Mouse (Mus musculus): ENCODE measurements around the gene Mef2b. TPM values are rescaled to one million over a fixed set of nuclear protein-coding genes. Genes with fewer than 3 reads are reported as not detected.
A peak's percentile ranks its signal among the peaks of the same experiment; 100 is the strongest.

Mef2b gene
- polyA plus RNA-seq, 1 experiment from 2014 or later, result 0.53 TPM

DNA sequence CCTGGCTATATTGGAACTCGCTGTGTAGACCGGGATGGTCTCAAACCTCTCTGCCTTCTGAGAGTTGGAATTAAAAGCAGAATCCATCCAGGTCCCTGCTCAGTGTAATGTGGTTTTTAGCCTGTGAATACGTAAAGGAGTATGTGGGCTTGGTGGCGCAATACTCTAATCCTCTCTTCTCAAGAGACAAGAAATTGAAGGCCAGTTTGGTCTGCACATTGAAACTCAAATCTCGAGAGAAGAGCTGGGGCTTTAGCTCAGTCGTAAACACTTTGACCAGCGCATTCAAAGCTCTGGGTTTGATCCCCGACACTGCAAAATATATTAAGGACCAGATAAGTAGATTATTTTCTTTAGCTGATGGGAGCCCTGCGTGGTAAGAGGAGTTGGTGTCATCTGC is 470 bp downstream of the Mef2b start:
- H3K9me3 ChIP-seq, result no peaks in the 10 kb centered on the region
- WGBS, result 12% methylated on average over 9 of the region's 9 CpGs
- no peak for DNase-seq (ENCODE audit: low spot score)
- H3K4me1 ChIP-seq, result peaks cover 23% of the 10 kb centered on the region
- peak overlapping the region; percentile 88 for H3K27ac ChIP-seq
- peaks cover 50% of the 10 kb centered on the region for H3K36me3 ChIP-seq
- peak overlapping the region; percentile 91 for H3K4me3 ChIP-seq
- H3K27me3 ChIP-seq (ENCODE audit: insufficient read depth, poor library complexity, severe bottlenecking), result no peaks in the 10 kb centered on the region

- no peak overlapping the region for H3K4me3 ChIP-seq
- no peaks in the 10 kb centered on the region for H3K9me3 ChIP-seq
- 89% methylated on average over 7 of the region's 7 CpGs for WGBS
- no peak overlapping the region for H3K27ac ChIP-seq
- DNase-seq (ENCODE audit: low spot score), result no peak
- peaks cover 42% of the 10 kb centered on the region for H3K36me3 ChIP-seq
- peaks cover 17% of the 10 kb centered on the region for H3K4me1 ChIP-seq
- H3K27me3 ChIP-seq (ENCODE audit: insufficient read depth, poor library complexity, severe bottlenecking), result peaks cover 27% of the 10 kb centered on the region
These were observed 8.4 kb downstream of the Mef2b start for GRCm38 (mm10) chr8:70147678-70148607.

DNA sequence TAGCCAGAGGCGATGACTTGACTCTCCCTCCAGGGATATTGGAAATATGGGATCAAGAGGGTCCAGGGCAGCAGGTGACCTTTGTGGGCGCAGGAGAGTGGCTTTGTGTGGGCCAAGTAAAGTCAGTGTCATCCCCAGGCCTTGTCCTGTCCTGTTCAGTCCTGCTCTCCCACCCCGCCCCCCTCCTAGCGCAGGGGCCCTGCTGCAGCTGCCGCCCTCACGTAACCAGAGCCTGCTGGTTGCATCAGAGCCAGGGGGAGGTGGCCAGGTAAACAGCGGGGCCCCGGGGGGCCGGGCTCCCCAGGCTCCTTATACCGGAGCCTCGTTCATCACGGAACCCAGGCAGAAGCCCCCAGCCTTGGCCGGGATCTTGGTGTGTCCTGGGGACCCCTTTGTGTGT is 10.6 kb downstream of the Mef2b start:
- Histone ChIP-seq H3K27me3 (ENCODE audit: insufficient read depth, poor library complexity, severe bottlenecking) (peaks cover 40% of the 10 kb centered on the region), H3K9me3 (no peaks in the 10 kb centered on the region), H3K4me1 (peaks cover 18% of the 10 kb centered on the region), H3K36me3 (peaks cover 21% of the 10 kb centered on the region), H3K4me3 (peak overlapping the region; percentile 10; the same call in 1 of the 2 replicates), H3K27ac (peak overlapping the region; percentile 59; the same call in 1 of the 2 replicates)
- DNase-seq (ENCODE audit: low spot score), result no peak
- 19% methylated on average over 13 of the region's 13 CpGs for WGBS

- Histone ChIP-seq H3K36me3 (no peaks in the 10 kb centered on the region), H3K27ac (0 out of 2 replicates have a peak overlapping the region, but pooled peaks have one; percentile 6), H3K27me3 (ENCODE audit: insufficient read depth, poor library complexity, severe bottlenecking) (peaks cover 66% of the 10 kb centered on the region), H3K4me1 (peaks cover 21% of the 10 kb centered on the region), H3K4me3 (peak overlapping the region; percentile 41), H3K9me3 (no peaks in the 10 kb centered on the region)
- 18% methylated on average over 22 of the region's 22 CpGs for WGBS
- peak; percentile 96 for DNase-seq (ENCODE audit: low spot score)
These were observed 13.2 kb downstream of the Mef2b start for GRCm38 (mm10) chr8:70152537-70153257.

DNA sequence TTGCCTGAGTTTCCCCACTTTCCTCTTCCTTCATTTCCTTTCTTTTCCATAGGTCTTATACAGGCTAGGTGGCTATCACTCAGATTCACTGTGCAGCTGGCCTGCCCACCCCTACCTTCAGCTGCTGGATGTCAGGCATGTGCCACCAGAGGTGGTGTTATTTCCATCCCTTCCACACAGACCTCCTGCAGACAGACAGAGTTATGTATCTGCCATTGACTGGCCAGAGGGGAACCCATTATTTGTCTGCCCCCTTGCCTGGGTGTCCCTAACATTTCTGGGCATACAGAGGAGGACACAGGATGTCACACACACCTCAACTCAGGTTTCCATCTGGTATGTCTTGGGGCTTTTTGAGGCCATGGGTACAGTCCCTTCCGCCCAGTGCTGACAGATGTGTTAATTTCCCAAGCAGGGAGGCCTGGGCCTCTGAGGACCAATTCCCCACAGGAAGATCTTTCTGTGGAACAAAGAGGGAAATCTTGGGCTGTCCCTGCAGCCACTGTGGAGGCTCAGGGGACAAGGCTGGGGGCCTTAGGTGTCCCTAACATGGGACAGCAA is 17.8 kb downstream of the Mef2b start:
- Histone ChIP-seq H3K27me3 (ENCODE audit: insufficient read depth, poor library complexity, severe bottlenecking) (peaks cover 60% of the 10 kb centered on the region), H3K9me3 (no peaks in the 10 kb centered on the region), H3K36me3 (no peaks in the 10 kb centered on the region), H3K4me1 (peaks cover 22% of the 10 kb centered on the region), H3K27ac (no peak overlapping the region; the same call in 1 of the 2 replicates), H3K4me3 (no peak overlapping the region)
- DNase-seq (ENCODE audit: low spot score), result no peak
- WGBS, result 89% methylated on average over 1 of the region's 1 CpGs

DNA sequence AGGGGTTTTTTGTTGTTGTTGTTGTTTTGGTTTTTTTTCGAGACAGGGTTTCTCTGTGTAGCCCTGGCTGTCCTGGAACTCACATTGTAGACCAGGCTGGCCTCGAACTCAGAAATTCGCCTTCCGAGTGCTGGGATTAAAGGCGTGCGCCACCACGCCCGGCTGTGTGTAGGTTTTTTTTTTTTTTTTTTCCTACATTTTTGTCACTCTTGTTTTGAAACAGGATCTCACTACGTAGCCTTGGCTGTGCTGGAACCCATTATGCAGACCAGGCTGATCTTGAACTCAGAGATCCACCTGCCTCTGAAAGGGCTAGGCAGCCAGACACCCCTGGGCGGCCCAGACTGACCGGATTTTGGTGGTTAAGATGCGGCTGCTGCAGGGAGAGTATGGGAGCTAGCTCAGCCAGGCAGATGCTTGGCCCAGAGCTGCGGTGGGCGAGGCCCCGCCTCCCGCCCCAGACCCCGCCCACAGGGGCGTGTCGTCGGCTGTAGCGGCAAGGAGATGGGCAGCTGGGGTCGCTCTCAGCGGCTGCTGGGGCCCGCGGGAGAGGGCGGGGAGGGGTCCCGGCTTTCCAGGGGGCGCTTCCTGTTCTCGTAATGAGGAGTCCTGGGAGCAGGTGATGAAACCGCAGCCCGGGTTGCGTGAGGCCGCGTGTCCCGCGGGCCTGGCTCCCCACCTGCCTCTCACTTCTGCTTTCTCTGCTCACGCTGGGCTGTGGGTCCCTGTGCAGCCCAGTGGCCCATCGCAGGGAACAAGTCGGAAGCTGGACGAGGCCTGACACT is 18.8 kb downstream of the Mef2b start:
- H3K9me3 ChIP-seq, result no peaks in the 10 kb centered on the region
- H3K4me1 ChIP-seq, result peaks cover 16% of the 10 kb centered on the region
- WGBS, result 10% methylated on average over 40 of the region's 40 CpGs
- H3K4me3 ChIP-seq, result peak overlapping the region; percentile 71
- DNase-seq (ENCODE audit: low spot score), result peak; percentile 91
- peak overlapping the region; percentile 53; the same call in 1 of the 2 replicates for H3K27ac ChIP-seq
- H3K27me3 ChIP-seq (ENCODE audit: insufficient read depth, poor library complexity, severe bottlenecking), result peaks cover 66% of the 10 kb centered on the region
- H3K36me3 ChIP-seq, result no peaks in the 10 kb centered on the region

DNA sequence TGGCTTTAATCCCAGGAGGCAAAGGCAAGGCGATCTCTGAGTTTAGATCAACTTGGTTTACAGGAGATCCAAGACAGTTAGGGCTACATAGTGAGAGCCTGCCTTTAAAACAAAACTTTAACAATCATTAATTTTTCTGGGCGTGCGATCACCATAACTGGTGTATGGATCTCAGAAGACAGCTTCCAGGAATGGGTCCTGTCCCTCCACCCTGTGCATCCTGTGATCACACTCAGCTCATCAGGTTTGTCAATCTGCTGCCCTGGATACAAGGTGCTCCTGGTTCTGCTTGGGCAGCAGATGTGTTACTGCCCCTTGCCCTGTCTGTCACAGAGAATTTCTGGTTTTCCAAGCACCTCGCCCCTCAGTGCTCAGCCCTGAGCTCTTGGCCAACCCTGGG is 19.7 kb downstream of the Mef2b start:
- H3K27ac ChIP-seq, result no peak overlapping the region
- no peaks in the 10 kb centered on the region for H3K9me3 ChIP-seq
- peaks cover 73% of the 10 kb centered on the region for H3K27me3 ChIP-seq (ENCODE audit: insufficient read depth, poor library complexity, severe bottlenecking)
- H3K4me1 ChIP-seq, result peaks cover 16% of the 10 kb centered on the region
- WGBS, result 81% methylated on average over 4 of the region's 4 CpGs
- no peak for DNase-seq (ENCODE audit: low spot score)
- no peak overlapping the region for H3K4me3 ChIP-seq
- no peaks in the 10 kb centered on the region for H3K36me3 ChIP-seq

- H3K27me3 ChIP-seq (ENCODE audit: insufficient read depth, poor library complexity, severe bottlenecking), result peaks cover 74% of the 10 kb centered on the region
- H3K27ac ChIP-seq, result no peak overlapping the region
- H3K9me3 ChIP-seq, result no peaks in the 10 kb centered on the region
- no peak for DNase-seq (ENCODE audit: low spot score)
- H3K4me1 ChIP-seq, result peaks cover 17% of the 10 kb centered on the region
- WGBS, result 63% methylated on average over 13 of the region's 13 CpGs
- H3K4me3 ChIP-seq, result no peak overlapping the region
- H3K36me3 ChIP-seq, result no peaks in the 10 kb centered on the region
These were observed 20.5 kb downstream of the Mef2b start for GRCm38 (mm10) chr8:70160015-70160414.

- 87% methylated on average over 3 of the region's 3 CpGs for WGBS
- Histone ChIP-seq H3K36me3 (no peaks in the 10 kb centered on the region), H3K4me3 (no peak overlapping the region), H3K27me3 (ENCODE audit: insufficient read depth, poor library complexity, severe bottlenecking) (peaks cover 79% of the 10 kb centered on the region), H3K9me3 (no peaks in the 10 kb centered on the region), H3K4me1 (peaks cover 33% of the 10 kb centered on the region), H3K27ac (no peak overlapping the region)
- DNase-seq (ENCODE audit: low spot score), result no peak
These were observed 23.8 kb downstream of the Mef2b start for GRCm38 (mm10) chr8:70163316-70163715.

DNA sequence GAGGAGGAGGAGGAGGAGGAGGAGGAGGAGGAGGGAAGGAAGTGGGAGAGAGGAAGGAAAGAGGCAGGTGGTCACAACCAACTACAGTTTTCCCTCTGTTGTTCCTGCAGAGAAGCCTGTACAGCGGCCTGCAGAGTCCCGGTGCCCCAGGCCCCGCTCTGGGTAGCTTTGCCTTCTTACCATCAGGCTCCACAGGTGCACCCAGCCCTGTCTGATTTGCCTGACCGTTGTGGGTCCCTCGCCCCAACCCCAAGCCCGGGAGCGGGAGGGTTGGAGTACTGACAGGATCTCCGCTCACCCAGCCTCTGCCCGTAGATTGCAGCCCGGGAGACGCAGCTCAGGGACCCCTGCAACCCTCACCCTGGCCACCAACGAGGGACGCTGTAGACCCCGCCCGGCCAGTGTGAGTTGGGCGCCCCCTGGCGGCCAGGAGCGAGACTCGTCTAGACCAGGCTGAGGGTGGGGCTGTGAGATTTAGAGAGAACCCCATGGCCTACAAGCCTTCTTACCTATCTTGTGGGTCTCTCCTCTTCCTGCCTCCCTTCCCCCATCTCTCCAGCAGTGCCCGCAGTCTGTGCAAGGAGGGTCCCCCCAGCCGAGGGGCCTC is 27.1 kb downstream of the Mef2b start:
- Histone ChIP-seq H3K27ac (peak overlapping the region; percentile 60), H3K9me3 (no peaks in the 10 kb centered on the region), H3K4me3 (peak overlapping the region; percentile 42), H3K4me1 (peaks cover 27% of the 10 kb centered on the region), H3K27me3 (ENCODE audit: insufficient read depth, poor library complexity, severe bottlenecking) (peaks cover 67% of the 10 kb centered on the region), H3K36me3 (no peaks in the 10 kb centered on the region)
- peak; percentile 89 for DNase-seq (ENCODE audit: low spot score)
- 3% methylated on average over 21 of the region's 21 CpGs for WGBS

DNA sequence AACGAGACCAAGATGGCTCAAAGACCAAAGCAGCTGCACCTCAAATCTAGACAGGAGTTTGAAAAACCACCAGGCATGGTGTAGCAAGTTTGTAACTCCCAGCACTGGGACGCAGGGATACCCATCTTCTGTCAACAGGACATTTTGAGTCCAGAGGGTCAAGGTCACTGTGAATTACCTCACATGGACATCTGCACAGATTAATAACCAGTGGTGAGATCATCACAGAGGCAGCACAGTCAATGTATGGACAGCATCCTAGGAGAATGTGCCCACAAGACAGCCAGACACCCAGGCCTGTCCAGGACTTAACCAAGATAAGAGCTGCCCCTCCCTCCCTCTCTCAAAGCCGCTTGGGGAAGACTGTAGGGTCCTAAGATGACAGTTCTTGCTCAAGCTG is 30.6 kb downstream of the Mef2b start:
- Histone ChIP-seq H3K4me1 (peaks cover 44% of the 10 kb centered on the region), H3K4me3 (no peak overlapping the region), H3K36me3 (no peaks in the 10 kb centered on the region), H3K9me3 (no peaks in the 10 kb centered on the region), H3K27ac (no peak overlapping the region), H3K27me3 (ENCODE audit: insufficient read depth, poor library complexity, severe bottlenecking) (peaks cover 36% of the 10 kb centered on the region)
- WGBS, result 68% methylated on average over 3 of the region's 3 CpGs
- no peak for DNase-seq (ENCODE audit: low spot score)

DNA sequence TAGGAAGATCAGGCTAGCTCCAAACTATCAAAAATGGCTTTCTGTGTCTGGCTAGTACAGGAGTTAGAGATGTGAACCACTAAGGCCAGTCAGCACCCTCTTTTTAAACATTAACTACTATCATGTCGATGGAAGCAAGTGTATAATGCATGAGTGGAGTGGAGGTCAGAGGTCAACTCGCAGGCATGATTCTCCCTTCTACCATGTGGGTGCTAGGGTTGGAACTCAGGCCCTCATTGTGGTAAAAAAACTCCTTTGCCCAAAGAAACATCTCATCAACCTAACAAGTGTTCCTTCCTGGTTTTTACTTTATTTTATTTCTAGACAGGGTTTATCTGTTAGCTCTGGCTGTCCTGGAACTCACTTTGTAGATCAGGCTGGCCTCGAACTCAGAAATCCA is 31.2 kb downstream of the Mef2b start:
- Histone ChIP-seq H3K27me3 (ENCODE audit: insufficient read depth, poor library complexity, severe bottlenecking) (peaks cover 29% of the 10 kb centered on the region), H3K4me1 (peaks cover 39% of the 10 kb centered on the region), H3K27ac (no peak overlapping the region), H3K36me3 (0 out of 2 replicates have a peak, but pooled peaks cover 2% of the 10 kb centered on the region), H3K9me3 (no peaks in the 10 kb centered on the region), H3K4me3 (no peak overlapping the region)
- DNase-seq (ENCODE audit: low spot score), result no peak
- 78% methylated on average over 3 of the region's 3 CpGs for WGBS

Data from heart, embryonic 10.5 days (tissue).